Mouse (Mus musculus) liver, postnatal 0 days (tissue): ENCODE measurements around the gene Kctd14. TPM values are rescaled to one million over a fixed set of nuclear protein-coding genes. Genes with fewer than 3 reads are reported as not detected.

Experiments used
- ATAC-seq: fragments of 200-750 bp; cut with Nextera tagmentation; 2 replicates; pipeline ENCODE4 v1.8.0; 2017; ENCODE audit warnings: mild to moderate bottlenecking, moderate library complexity
- DNase-seq: peaks from one replicate; pipeline ENCODE4 v3.0.0-alpha.2; 2016
- H3K27ac ChIP-seq: fragments of 300-500 bp; sonication (generic); 2 replicates; pipeline ENCODE4 v1.5.1; 2014; ENCODE audit warnings: antibody characterized with exemption, moderate library complexity, mild to moderate bottlenecking, low read depth
- H3K27me3 ChIP-seq: fragments of 300-500 bp; sonication (generic); 2 replicates; pipeline ENCODE4 v1.6.1; 2014; ENCODE audit warnings: low read length, control low read depth, mixed read lengths; ENCODE audit not compliant: insufficient read depth
- H3K36me3 ChIP-seq: fragments of 300-500 bp; sonication (generic); replicated peaks from 2 replicates; pipeline ENCODE4 v1.6.1; 2014; ENCODE audit warnings: mild to moderate bottlenecking, control low read depth, low read length, moderate library complexity, mixed read lengths; ENCODE audit not compliant: insufficient read depth
- H3K4me1 ChIP-seq: fragments of 300-500 bp; sonication (generic); 2 replicates; pipeline ENCODE4 v1.6.1; 2014; ENCODE audit warnings: antibody characterized with exemption, mild to moderate bottlenecking, control low read depth; ENCODE audit not compliant: insufficient read depth
- H3K4me2 ChIP-seq: fragments of 300-500 bp; sonication (generic); 2 replicates; pipeline ENCODE4 v1.6.1; 2014; ENCODE audit warnings: low read depth, mild to moderate bottlenecking, low read length, moderate library complexity, mixed read lengths
- H3K4me3 ChIP-seq: fragments of 300-500 bp; sonication (generic); 2 replicates; pipeline ENCODE4 v1.5.1; 2014; ENCODE audit warnings: low read depth, low read length
- H3K9ac ChIP-seq: fragments of 300-500 bp; sonication (generic); replicated peaks from 2 replicates; pipeline ENCODE4 v1.6.1; 2014; ENCODE audit warnings: mild to moderate bottlenecking, moderate library complexity
- H3K9me3 ChIP-seq: fragments of 300-500 bp; sonication (generic); 2 replicates; pipeline ENCODE4 v1.6.1; 2016; ENCODE audit warnings: mild to moderate bottlenecking, control low read depth, low read length, mixed read lengths
- CTCF ChIP-seq: sonication (generic); IDR thresholded peaks from 2 replicates; pipeline ENCODE4 v1.5.1; 2016; ENCODE audit warnings: antibody characterized with exemption, low read depth
- EP300 ChIP-seq: IDR thresholded peaks from 2 replicates; pipeline ENCODE4 v1.6.1; 2016; ENCODE audit warnings: antibody characterized with exemption, low read depth, mild to moderate bottlenecking
- WGBS: fragments of 180-500 bp; shearing (Covaris S2); extraction: QIAGEN DNeasy Blood & Tissue Kit; methylation state at CpG from one replicate; pipeline ENCODE4 v1.1.7; 2014; ENCODE audit not compliant: insufficient replicate concordance; 5-methylcytosine and 5-hydroxymethylcytosine counted together
- polyA plus RNA-seq: library from polyadenylated mRNA; unstranded; fragments of >200 nt; fragmentation: Nextera tagmentation; extraction: Ambion mirVana; gene quantifications from 2 replicates; pipeline ENCODE4 v1.2.1, GENCODE M21; 2015

Kctd14 gene
- polyA plus RNA-seq, 1 experiment from 2014 or later, result 5.0 TPM

DNA sequence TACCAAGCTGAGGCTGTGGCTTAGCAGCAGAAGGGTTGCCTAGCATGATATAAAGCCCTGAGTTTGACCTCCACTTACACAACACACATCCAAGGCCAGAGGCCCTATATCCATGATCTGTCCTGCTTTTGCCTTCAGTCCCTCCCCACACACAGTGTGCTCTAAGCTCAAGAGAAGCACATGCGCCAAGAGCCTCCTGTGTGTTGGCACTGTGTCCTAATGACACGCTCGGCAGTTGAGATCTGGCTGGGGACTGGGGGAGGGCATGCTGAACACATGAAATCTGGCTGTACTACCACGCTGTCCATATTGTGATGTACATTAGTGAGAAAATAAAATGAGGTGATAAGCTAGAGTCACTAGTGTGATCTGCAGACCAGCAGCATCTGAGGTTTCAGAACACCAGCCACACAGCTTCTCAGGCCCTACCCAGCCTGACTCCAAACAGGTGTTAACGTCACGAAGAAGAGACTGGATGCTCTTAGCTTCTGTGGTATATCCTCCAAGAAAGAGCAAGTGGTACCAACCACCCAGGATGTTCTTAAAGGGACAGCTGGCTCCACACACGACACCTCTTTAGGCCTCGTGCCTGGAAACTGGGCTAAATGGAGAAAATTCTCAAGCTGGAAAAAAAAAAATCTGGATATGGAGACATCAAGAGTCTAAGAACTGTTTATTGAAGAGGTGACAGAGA is 30.0 kb upstream of the Kctd14 start:
- no peaks in the 10 kb centered on the region for H3K36me3 ChIP-seq
- TF ChIP-seq EP300, result no peak
- no peak for TF ChIP-seq CTCF
- no peak overlapping the region for H3K27ac ChIP-seq
- ATAC-seq (peak; percentile 22; the same call in 1 of the 2 replicates), DNase-seq (no peak)
- H3K4me3 ChIP-seq, result no peak overlapping the region
- peaks cover 15% of the 10 kb centered on the region for H3K4me1 ChIP-seq
- H3K27me3 ChIP-seq, result no peaks in the 10 kb centered on the region
- 76% methylated on average over 8 of the region's 8 CpGs for WGBS
- no peaks in the 10 kb centered on the region for H3K9me3 ChIP-seq
- no peak overlapping the region for H3K9ac ChIP-seq
- H3K4me2 ChIP-seq, result no peak overlapping the region

DNA sequence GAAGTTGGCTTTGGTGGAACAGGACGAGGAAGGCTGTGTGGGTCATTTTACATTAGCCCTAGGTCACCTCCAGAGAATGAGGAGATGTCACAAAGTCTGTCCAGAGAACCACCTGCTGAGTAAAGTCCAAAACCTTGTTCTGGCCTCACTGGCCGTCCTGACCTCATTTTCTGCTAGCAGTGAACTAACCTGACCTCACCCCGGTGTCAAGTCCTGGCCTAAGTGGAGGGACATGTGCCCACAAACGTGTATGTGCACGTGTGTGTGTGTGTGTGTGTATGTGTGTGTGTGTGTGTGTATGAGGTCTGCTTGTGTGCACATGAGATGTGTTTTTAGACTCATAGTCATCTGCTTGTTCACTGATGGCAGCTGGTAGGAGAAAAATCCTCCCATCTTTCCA is 27.4 kb upstream of the Kctd14 start:
- DNase-seq (peak; percentile 46), ATAC-seq (peak; percentile 85)
- no peak overlapping the region for H3K4me3 ChIP-seq
- H3K9ac ChIP-seq, result 0 out of 2 replicates have a peak overlapping the region, but pooled peaks have one; percentile 6
- no peak overlapping the region for H3K27ac ChIP-seq
- WGBS, result 41% methylated on average over 5 of the region's 5 CpGs
- H3K27me3 ChIP-seq, result no peaks in the 10 kb centered on the region
- peaks cover 6% of the 10 kb centered on the region for H3K4me1 ChIP-seq
- no peak for TF ChIP-seq CTCF
- no peak for TF ChIP-seq EP300
- H3K9me3 ChIP-seq, result no peaks in the 10 kb centered on the region
- no peak overlapping the region for H3K4me2 ChIP-seq
- no peaks in the 10 kb centered on the region for H3K36me3 ChIP-seq

DNA sequence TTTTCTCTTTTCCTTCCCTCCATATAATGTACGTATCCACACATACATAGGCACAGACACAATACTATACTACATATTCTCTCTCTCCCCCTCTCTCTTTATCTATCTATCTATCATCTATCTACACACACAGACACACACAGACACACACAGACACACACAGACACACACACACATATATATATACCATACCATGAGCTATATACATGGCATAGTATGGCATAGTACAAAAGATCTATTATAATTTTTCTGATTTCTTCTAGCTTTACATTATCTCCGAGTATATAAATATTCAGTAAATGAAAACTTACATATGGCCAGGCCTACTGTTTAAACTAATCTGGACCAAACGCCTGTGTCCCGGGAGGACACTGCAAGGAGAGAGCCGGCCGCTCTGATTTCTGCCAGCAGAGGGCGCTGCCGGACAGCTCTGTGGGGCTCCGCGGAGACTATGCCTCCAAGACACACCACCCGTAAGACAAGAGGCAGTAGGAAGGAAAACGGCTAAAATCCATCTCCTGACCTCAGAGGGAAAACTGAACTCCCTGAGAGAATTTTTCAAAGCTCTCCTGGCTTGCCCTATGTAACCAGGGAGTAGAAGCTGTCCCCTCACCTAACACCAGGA is 26.4 kb upstream of the Kctd14 start:
- H3K4me3 ChIP-seq, result no peak overlapping the region
- H3K27me3 ChIP-seq, result no peaks in the 10 kb centered on the region
- WGBS, result 9% methylated on average over 12 of the region's 12 CpGs
- no peak overlapping the region for H3K27ac ChIP-seq
- ATAC-seq, result peak; percentile 58
- no peak overlapping the region for H3K4me2 ChIP-seq
- DNase-seq, result peak; percentile 92
- TF ChIP-seq CTCF (peak; percentile 97), EP300 (no peak)
- no peaks in the 10 kb centered on the region for H3K36me3 ChIP-seq
- H3K9me3 ChIP-seq, result no peaks in the 10 kb centered on the region
- no peak overlapping the region for H3K9ac ChIP-seq
- H3K4me1 ChIP-seq, result peaks cover 1% of the 10 kb centered on the region

DNA sequence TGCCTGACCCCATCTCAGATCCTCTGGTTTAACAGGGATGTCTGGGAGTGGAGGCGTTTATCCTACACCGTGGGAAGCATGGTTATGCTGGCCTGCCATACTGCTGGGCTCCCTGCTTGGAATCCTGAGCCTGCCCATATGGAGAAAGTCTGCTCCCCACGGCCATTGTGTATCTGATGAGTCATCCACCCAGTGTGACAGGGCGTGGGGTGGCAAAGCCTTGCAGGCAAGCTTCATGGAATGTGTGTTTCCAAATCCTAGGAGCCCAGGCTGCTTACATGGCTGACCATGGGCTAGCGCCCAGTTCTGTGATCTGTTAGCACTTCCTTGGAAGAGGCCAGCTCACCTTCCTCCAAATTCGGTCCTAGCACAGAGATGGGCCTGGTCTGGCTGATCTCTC is 24.6 kb upstream of the Kctd14 start:
- DNase-seq (no peak), ATAC-seq (no peak)
- TF ChIP-seq EP300, result no peak
- no peak for TF ChIP-seq CTCF
- Histone ChIP-seq H3K9ac (no peak overlapping the region), H3K4me3 (no peak overlapping the region), H3K9me3 (no peaks in the 10 kb centered on the region), H3K27me3 (no peaks in the 10 kb centered on the region), H3K27ac (no peak overlapping the region), H3K36me3 (no peaks in the 10 kb centered on the region), H3K4me2 (no peak overlapping the region), H3K4me1 (peaks cover 4% of the 10 kb centered on the region)
- 69% methylated on average over 6 of the region's 6 CpGs for WGBS

DNA sequence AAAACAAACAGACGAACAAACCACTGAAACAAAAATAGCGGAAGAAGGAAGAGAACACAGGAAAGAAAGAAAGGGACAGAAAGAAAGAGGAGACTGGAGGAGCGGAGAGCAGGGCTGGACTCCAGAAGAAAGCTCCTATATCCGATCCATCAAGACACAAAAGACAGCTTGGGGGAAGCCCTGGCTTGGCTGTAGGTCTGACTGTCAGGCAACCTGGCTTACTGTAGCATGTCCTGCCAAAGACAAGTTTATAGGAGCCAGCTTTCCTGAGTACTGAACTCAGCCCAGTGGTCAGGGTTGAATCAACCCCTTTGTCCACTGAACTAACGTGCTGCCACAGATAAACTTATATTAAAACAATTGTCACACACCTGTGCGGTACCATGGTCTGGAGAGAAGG is 23.8 kb upstream of the Kctd14 start:
- Histone ChIP-seq H3K4me2 (no peak overlapping the region), H3K4me3 (no peak overlapping the region), H3K36me3 (no peaks in the 10 kb centered on the region), H3K27ac (no peak overlapping the region), H3K9ac (no peak overlapping the region), H3K27me3 (no peaks in the 10 kb centered on the region), H3K9me3 (no peaks in the 10 kb centered on the region), H3K4me1 (peaks cover 4% of the 10 kb centered on the region)
- TF ChIP-seq EP300 (no peak), CTCF (no peak)
- DNase-seq, result no peak
- no peak for ATAC-seq
- 77% methylated on average over 6 of the region's 6 CpGs for WGBS

DNA sequence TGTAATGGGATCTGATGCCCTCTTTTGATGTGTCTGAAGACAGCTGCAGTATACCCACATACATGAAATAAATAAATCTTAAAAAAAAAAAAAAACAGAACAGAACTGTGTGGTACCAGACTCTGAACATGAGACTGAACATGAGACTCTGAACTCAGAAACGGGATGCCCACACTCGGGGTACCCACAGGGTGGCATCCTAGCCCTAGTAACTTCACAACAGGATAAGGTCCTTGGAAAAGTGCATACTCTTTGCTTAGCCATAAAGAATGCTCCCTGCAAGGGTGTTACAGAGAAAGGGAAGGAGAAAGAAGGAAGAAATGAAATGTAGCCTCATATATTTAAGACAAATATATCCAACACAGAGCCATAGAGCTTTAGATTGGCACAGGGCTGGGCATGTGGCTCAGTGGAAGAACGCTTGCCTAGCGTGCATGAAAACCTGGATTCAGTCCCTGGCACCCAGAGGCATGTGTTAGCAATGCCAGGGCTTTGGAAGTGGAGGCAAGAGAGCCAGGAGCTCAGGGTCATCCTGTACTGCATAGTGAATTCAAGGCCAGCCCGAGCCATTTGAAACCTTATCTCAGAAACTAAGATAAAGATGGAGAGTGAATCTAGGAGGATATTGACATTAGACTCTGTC is 23.2 kb upstream of the Kctd14 start:
- peaks cover 4% of the 10 kb centered on the region for H3K4me1 ChIP-seq
- no peak overlapping the region for H3K9ac ChIP-seq
- TF ChIP-seq EP300 (no peak), CTCF (peak; percentile 21; the same call in 1 of the 2 replicates)
- ATAC-seq, result no peak
- no peaks in the 10 kb centered on the region for H3K36me3 ChIP-seq
- no peaks in the 10 kb centered on the region for H3K9me3 ChIP-seq
- H3K4me3 ChIP-seq, result no peak overlapping the region
- no peak overlapping the region for H3K27ac ChIP-seq
- no peak for DNase-seq
- no peaks in the 10 kb centered on the region for H3K27me3 ChIP-seq
- WGBS, result 73% methylated on average over 5 of the region's 5 CpGs
- no peak overlapping the region for H3K4me2 ChIP-seq
